Mouse (Mus musculus) retina, postnatal 7 days (tissue): ENCODE measurements around the gene Grk5.
A peak's percentile ranks its signal among the peaks of the same experiment; 100 is the strongest.

Experiments used
- DNase-seq: peaks from one replicate; pipeline ENCODE4 v3.0.0-alpha.2; 2012; ENCODE audit warnings: low read depth, low spot score

The Grk5 gene

GRCm38 (mm10) chr19:61056783-61057410 is 167.3 kb downstream of the Grk5 start:
- DNase-seq = no peak

- DNase-seq = no peak
Measured at GRCm38 (mm10) chr19:61057581-61057980, 168.0 kb downstream of the Grk5 start.

DNA sequence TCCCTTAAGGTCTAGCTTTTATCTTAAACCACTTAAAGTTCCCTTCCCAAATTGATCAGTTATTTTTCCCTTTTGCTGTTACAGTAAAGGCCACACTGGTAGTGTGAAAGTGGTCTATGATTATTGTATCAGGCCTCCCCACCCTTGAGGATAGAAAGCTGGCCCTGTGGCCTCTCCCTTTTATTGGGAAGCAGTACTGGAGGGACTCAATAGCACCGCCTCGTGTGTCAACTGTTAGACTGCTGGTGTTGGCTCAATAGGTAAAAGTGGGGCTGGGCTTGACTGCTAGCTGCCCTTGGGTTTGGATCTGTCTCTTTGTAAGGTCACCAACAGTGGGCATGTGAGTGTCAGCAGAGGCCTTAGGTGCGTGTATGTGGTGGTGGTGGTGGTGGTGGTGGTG is 174.8 kb downstream of the Grk5 start:
- no peak for DNase-seq

- no peak for DNase-seq
Measured at GRCm38 (mm10) chr19:61065011-61065410, 175.5 kb downstream of the Grk5 start.

- no peak for DNase-seq
Measured at GRCm38 (mm10) chr19:61078622-61079021, 189.1 kb downstream of the Grk5 start.

DNA sequence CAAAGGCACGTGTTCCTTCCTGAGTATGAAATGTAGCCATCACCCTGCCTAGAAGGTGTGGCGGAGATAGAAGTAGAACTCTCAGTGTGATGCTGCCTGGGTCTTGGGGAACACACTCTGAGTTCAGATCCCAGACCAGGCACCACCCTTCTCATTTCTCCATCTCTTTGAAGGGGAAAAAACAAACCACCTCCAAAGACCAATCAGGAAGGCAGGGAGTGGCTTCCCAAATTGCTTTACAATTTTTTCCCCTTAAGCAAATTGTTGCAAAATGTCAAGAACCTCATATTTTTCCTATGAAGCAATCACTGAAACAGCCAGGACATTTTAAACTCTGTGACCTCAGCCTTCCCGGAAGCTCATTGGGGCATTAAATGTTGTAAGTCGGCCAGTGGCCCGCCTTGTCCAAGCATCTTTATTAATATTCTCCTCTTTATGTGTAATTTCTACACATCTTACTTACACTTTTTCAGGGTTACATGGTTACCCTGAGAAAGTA is 190.8 kb downstream of the Grk5 start:
- no peak for DNase-seq

DNA sequence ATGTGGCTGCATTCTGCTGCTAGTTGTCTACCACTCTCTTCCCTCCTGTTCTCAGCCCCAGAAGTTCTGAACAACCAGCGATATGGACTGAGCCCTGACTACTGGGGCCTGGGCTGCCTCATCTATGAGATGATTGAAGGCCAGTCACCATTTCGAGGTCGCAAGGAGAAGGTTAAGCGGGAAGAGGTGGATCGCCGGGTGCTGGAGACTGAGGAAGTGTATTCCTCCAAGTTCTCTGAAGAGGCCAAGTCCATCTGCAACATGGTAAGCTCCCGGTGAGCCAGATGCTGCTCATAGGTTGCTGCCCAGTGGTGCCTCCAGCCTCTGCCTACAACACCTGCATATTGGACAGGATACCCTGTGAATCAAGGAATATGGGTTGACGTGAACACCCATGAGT is 193.5 kb downstream of the Grk5 start:
- no peak for DNase-seq

DNA sequence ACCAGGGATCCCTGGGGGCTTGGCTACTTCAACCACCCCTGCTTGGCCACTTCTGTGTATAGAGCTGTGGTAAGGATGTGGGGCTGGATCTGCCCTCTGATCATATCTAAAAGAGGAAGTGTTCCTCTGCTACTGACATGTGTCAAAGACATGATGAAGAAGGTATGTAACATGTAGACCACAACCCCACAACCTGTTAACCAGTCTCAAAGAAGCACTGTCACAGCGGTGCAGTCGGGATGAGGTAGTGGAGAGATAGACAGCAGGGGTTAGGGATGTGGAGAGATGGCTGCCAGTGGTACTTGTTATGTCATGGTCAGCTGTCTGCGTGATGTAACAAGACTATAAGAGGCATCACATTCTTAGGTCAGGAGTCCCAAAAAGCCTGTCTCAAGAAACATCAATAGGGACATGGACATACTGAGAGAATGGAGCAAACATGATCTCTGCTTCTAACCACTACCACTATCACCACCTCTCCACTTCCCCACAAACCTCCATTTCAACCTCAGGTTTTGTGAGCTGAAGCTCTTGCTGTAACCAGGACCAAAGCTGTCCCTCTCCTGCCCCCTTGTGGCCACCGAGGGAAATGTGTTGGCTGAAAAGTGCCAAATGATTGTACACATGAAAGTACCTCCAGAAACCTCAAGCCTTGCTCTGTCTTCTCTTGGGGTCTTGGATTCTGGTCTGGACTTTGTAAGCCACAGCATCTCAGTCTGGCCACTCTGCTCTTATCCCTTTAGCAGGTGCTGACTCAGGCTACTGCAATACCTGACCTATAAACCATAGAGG is 194.8 kb downstream of the Grk5 start:
- peak; percentile 73 for DNase-seq

- no peak for DNase-seq
Measured at GRCm38 (mm10) chr19:61085217-61085616, 195.7 kb downstream of the Grk5 start.

- no peak for DNase-seq
Measured at GRCm38 (mm10) chr19:61087781-61088180, 198.2 kb downstream of the Grk5 start.

DNA sequence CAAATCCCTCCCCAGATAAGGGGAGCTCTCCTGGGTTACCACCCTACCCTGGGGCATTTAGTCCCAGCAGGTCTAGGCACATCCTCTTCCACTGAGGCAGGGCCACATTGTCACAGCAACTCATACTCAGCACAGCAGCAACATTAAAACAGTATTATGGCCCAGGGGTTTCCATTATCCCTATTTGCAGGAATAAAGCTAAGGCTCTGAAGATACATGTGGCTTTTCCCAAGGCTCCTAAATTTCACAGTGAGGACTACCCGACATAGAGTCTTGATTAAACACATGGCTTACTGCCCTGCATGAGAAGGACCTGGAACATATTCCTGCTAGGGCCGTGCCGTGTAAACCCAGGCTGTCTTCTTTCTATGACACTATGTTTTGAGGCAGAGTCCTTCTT is 199.5 kb downstream of the Grk5 start:
- DNase-seq = no peak

- DNase-seq = no peak
Measured at GRCm38 (mm10) chr19:61090541-61090940, 201.0 kb downstream of the Grk5 start.

DNA sequence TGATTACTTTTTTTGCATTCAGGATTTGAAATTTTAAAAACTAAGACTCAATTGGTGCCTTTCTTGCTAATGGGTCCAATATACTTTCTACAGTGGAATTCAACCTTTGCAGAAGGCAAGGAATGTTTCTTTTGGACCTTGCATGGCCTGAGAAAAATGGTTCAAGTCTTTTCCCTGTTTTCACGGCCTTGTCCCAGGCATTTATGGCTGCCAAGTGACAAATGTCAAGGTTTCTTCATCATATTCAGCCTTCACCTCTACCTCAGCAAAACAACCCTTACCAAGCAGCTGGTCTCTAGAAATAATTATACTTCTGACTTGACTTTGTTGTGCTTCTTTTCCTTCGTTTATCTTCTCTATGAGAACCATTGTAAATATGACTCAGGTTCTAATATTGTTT is 207.2 kb downstream of the Grk5 start:
- no peak for DNase-seq

DNA sequence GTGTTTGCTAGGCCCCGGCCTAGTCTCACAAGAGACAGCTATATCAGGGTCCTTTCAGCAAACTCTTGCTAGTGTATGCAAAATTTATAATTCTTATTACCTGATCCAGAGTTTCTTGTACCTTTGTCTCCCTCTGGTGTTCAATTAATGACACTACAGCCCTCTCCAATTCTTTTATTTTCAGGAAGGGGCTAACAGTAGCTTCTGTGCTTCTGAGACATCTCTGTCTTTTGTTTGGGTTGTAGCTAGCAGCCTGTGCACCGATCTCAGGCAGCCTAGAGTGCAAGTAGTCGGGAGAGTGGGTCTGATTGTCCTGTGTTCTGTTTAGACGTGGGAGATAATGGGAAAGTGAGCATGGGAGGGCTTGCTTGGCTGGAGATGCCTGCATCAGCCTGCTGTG is 208.2 kb downstream of the Grk5 start:
- DNase-seq = no peak

- no peak for DNase-seq
Measured at GRCm38 (mm10) chr19:61110184-61110583, 220.6 kb downstream of the Grk5 start.

DNA sequence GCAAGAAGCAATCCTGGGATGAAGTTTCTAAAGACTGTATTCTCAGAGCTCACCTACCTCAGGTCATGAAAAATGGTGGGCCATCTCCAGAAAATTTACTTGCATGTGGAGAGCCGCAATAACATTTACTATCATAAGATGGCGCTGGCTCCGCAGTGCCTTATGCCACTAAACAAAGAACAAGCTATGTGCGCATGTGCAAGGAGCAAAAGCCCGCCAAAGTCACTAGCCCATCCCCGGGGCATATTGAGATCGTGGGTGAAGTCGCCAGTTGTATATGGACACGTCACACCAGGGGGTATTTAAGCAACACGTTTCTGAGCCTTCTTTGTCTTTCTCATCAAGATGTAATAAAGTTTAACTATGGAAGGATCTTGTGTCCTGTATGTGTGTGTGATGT is 241.5 kb downstream of the Grk5 start:
- DNase-seq = no peak

DNA sequence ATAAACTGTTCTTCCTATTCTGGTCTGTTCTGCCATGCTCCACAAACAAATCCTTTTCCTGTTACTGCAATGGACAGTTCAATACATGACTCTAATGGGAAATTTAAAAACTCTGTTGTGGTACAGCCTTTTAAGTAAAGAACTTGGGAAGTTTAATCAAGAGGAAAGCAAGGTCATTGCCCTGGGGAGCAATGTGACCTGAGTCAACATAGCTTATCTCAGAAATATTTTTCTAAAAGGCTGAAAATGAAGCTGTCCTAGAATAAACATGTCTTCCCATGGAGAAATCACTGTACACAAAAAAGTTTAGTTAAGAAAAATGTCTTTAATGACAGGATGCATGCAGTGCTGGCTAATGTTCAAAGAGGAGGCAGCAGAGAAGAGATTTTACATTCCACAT is 249.1 kb downstream of the Grk5 start:
- DNase-seq = no peak

DNA sequence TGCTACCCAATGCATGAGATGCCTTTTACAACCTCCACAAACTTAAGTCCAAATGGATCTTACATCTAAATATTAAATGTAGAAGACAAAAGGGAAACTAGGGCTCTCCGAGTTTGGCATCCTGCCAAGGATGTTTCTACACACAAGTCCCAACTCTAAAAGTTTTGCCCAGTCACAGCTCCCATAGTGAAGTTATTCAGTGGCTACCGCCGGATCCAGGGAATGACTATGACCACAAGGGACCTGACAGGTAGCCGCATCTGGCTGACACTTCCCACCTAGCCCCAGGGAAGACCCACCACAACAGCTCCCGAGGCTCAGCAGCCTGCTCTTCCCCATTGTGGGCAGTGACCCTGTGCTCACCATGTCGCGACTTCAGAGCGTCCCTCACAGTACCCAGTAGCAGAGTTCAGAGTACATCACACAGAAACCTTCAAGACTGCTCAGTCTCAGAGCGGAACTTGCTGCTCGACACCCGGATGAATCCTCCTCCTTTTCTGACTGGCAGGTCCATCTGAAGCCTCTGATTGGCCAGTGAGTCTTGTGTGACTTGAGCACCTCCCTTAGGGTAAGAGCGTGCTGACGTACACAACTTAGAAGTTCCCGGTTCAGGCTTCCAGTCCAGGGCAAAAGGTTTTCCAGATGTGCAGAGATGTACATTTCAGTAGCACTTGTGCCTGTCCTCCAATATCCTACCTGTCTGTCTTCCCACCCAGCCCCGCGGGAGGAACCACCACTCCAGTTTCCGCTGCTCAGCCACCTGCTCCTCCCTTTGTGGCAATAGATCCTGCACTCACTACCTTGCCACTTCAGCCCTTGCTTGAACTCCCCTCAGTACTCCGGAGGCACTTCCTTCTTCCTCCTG is 251.0 kb downstream of the Grk5 start, which contains the start of gene Zfp950:
Gene Zfp950, minus strand, starts transcription at position 499 of the 865 bp plus-strand sequence.
- peak; percentile 61 for DNase-seq

- no peak for DNase-seq
Measured at GRCm38 (mm10) chr19:61141299-61141698, 251.8 kb downstream of the Grk5 start.
